Mouse (Mus musculus) gonadal fat pad, adult 2 months (tissue): ENCODE data around the gene Il17c. TPM values are rescaled to one million over a fixed set of nuclear protein-coding genes. Genes with fewer than 3 reads are reported as not detected.

Experiments
- DNase-seq: peaks from one replicate; pipeline ENCODE4 v3.0.0-alpha.2; 2012; ENCODE audit warnings: low read depth
- polyA plus RNA-seq: library from polyadenylated mRNA; depleted of rRNA; stranded (reverse); fragments of >200 nt; gene quantifications from 2 replicates; pipeline ENCODE4 v1.2.3, GENCODE M21; 2012

The Il17c gene
- polyA plus RNA-seq, 1 experiment = 0.34 TPM

DNA sequence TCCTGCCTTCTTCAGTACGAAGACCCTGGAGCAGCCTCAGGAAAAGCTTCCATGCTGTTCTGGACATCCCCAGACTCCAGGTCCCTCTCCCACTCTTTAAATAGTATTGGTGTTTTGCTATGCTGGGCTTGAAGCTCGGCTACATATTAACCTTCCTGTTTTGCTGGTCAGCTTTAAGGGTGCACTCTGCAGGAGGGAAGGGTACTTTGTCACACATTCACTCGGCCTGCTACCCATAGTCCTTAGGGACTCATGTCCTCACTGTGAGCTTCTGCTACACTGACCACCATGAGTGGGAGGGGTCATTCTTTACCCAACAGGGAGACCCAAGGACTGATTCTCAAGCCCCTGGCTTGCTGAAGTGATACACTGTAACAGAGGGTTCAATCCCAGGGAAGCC lies 8.8 kb downstream of the Il17c start:
- no peak for DNase-seq

- no peak for DNase-seq
Observed at GRCm38 (mm10) chr8:122431694-122432442, 10.0 kb downstream of the Il17c start.

DNA sequence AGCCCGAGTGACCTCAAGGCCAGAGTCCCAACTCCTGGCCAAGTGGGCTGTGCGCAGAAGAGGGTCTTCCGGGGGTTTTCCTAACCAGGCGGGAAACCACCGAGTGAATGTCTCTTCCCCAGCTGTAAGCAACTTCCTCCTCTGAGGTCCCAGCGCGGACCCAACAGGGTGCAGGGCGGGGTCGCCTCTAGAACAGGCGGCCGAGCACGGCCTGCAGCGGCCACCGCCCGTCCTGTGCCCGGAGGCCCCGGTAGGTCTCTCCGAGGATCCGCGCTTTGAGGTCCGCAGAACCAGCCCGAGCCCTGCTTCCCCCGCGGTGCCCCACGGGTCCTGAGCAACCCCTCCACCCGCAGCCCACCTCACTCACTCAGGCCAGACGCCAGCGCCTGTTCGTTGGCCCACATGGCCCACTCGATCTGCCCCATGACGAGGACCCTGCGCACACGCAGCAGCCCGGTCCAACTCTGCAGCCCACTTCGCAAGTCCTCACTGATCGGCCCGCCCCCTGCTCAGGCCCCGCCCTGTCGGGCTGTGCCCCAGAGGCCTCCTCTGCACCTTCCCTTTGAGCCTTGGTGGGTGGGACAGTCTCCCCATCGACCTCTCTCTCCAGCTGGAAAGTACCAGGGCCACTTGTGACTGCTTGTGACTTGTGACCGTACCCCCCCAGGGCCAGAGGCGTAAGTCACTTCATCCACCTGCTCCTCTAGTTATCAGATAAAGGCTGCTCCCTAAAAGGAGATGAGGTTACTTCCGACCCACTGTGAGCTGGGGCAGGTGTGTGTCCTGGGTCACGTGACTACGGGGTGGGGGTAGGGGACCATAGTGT lies 10.8 kb downstream of the Il17c start, which contains the start of gene Cyba:
TSS of gene Cyba (minus strand) at position 488 of the 826 bp plus-strand sequence.
- no peak for DNase-seq

- DNase-seq = no peak
Observed at GRCm38 (mm10) chr8:122433269-122433905, 11.6 kb downstream of the Il17c start.

GRCm38 (mm10) chr8:122435375-122435774 lies 13.6 kb downstream of the Il17c start:
- DNase-seq = no peak

DNA sequence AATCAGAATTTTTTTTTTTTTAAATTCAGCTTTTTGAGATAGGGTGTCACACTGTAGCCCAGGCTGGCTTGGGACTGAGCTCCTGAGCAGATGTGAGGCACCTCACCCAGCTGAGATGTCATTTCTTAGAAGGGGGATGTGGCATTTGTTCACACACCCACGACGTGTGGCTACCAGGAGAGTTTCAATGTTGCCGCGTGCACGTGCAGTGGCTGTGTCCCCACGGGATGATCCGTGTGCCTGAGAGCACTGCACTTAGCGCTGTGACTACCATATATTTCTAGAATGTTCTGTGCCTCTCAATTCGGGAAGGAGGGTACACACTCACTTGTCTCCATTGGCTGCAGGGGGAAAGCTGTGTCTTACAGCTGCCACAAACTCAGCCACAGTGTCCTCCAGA lies 14.3 kb downstream of the Il17c start:
- no peak for DNase-seq

DNA sequence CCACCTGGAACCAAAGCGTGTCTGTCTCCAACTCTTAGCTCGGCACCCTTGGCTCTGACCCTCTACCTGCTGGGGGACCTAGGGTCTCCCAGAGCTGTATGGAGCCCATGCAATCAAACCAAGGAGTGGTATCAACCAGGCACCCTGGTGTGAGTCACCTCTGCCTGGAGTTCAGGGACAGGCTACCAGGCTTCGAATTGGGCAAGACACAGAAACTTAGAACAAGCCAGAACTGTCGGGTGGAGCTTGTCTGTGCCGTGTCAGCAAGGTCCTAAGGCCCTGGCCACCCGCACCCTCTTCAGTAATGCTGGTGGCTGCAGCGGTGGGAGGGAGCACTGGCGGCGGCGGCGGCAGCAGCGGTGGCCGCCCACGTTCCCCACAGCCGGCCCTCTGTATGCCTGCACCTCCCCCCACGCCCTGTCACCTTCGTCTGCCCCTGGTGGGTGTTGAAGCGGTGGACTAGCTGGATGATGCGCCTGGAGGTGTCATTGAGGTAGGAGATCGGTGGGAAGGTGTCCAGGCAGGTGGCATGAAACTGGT lies 14.8 kb downstream of the Il17c start:
- DNase-seq = no peak

- DNase-seq = no peak
Observed at GRCm38 (mm10) chr8:122437708-122438331, 16.0 kb downstream of the Il17c start.

GRCm38 (mm10) chr8:122439336-122439735 lies 17.5 kb downstream of the Il17c start:
- DNase-seq = no peak

DNA sequence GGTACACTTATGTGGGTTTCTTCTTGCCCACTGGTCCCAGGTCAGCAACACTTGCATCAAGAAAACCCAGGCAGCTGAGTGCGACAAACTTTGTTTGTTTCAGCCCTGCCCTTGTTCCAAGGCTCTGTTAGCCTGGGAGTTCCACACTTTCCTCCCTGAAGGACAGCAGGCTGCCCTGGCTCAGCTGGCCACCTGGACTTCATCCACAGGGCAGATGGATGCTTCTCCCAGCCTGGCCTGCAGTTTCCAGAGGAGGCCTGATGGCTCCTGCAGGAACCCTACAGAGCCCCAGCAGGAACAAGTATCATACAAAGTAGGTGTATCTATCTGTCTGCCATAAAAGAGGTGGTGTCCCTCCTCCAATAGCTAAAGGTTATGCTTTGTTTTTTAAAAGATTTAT lies 19.5 kb downstream of the Il17c start:
- no peak for DNase-seq

- DNase-seq = no peak
Observed at GRCm38 (mm10) chr8:122442356-122442755, 20.5 kb downstream of the Il17c start.

DNA sequence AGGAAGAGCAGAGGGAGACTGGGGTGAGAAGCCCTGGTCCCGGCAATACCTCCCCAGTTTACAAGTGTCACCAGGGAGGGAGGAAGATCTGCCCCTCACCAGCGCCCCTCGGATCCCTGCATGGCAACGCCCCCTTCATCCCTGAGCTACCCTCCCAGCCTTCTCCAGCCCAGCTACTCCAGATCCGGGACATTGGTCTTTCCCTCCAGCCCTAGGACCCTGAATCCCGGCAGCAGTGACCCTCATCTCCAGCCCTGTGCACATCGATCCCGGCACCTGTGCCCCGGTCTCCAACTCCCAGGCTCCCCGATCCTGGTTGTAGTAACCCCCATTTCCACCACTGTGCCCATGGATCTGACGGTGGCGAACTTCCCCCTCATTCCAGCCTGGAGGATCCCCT lies 21.0 kb downstream of the Il17c start:
- no peak for DNase-seq

DNA sequence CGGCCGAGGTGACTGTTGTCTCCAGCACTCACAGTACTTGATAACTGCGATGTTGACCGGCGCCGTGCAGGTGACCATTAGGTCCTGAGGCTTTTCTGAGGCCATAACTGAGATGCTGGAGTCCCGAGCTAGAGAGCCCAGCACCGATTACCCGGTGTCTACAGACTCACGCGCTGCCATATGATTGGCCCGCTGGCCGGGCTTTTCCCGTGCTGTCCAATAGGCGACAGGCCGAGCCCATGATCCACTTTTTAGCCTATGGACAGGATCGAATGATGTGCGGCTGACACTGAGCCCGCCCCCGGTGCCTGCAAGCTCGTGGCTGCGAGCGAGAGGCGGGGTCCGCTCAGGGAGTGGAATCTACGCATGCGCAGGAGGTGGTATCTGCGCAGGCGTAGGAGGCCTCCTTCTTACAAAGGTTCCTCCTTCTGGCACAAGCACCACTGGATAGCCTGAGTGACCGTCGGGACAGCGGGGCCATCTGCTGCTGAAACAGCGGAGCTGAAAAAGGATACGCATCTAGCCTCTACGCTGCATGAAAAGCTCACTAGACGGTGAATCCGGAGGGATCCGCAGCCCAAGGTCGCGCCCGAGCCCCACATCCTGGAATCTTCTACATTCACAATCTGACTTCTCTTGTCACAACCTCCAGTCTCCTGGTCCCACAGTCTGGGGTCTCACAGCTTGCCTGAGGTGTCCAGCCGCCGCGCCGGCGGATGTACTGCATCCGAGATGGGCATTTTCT lies 21.6 kb downstream of the Il17c start, which contains the start of gene Mvd:
TSS of gene Mvd (minus strand) at position 161 of the 745 bp plus-strand sequence.
- DNase-seq = peak; percentile 87

DNA sequence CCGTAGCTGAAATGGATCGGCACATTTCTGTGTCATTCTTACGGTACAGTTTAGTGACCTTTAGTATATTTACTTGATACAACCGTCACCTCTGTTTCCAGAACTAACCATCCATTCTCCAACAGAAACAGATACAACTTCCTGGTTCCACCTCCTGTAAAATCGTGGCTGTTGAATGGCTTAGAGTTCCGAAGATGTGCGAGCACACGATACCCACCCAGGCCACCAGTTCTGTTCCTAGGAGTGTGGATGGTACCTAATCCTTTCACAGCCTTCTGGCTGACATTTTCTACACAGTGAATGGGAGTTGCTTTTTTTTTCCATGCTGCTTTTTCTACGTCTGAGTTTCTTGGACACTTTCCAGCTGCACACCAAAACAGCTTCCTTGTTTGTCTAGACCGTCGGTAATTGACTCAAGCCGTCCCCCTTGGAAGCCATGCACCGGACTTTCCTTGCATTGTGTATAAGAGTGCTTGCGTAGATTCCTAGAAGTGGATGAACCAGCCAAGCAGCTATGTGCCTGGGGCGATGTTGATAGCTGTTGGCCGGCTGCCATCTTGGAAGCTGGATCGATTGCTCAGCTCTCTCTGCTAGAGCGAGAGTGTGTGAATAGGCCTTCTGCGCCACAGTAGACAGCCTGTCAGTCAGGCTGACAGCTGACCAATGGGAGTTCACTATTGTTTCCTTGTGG lies 22.4 kb downstream of the Il17c start:
- no peak for DNase-seq

DNA sequence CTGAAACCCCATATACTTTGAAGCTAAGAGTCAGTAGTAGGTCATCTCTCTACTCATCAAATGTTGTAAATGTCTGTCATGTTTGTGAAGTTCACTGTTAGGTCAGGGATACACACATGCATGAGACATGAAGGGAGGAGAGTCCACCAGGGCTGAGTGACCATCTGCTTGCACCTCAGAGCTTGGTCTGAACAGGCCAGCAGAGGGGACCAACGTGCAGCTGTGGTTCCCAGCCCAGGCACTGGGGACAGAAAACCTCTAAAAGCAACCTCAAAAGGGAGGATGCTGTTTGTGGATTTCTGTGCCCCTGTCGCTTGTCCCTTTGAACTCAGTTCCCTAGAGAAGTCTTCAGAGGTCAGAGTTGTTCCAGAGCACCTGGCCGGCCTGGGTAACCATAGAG lies 23.4 kb downstream of the Il17c start:
- DNase-seq = no peak

GRCm38 (mm10) chr8:122451161-122451703 lies 29.4 kb downstream of the Il17c start:
- no peak for DNase-seq

- DNase-seq = no peak
Observed at GRCm38 (mm10) chr8:122452154-122452553, 30.3 kb downstream of the Il17c start.

GRCm38 (mm10) chr8:122454409-122454808 lies 32.6 kb downstream of the Il17c start:
- no peak for DNase-seq

DNA sequence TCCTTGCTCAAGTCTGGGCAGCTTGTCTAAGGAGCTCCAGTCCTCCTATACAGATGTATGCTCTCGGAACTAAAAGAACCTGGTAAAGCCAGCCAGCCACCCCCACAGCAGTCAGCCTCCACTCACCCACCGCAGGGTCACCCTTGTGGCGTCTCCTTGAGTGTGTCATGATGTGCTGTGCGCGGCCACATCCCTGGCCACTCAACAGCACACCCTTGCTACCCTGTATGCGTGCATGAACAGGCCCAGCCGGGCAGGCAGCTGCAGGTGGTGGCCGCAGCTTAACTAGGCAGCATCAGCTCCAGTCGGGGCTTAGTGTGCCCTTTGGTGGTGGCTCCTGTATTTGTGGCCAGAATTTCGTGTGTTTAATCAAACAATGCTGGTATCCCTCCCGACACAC lies 35.4 kb downstream of the Il17c start:
- no peak for DNase-seq
